Mouse (Mus musculus): Measurements from ENCODE around the gene Rpl29.

Rpl29 gene

DNA sequence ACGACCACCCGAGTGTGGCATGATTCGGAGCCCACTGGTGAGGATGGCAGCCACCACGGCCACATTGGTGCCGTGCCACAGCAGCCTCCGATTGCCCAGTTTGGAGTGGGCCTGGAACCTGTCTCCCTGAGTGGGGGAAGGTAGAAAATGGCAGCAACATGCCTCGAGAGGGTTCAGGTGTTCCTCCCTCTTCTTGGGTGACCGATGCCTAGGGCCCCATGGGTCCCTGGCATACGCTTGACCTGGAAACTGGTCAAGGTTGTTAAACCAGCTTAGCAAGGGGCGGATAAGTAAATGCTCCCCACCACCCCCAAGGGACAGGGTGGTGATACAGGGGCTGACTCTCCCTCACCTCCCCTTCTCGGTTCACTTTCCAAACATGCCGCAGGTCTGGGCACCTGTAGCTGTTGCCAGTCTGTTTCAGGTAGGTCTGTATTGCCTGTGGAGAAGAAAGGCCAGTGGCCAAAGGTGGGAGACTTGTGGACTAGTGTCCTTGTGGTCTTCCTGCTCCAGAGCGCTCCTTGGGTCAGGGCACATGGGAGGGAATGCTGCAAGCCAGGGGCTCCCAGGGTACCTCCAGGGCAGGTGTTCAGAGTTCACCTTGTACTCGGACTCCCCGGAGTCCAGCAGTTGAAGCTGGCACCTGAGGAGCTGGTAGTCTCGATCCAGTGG, 44.0 kb downstream of the Rpl29 start:
- DNase-seq (ENCODE audit: low spot score), result peak; percentile 1

GRCm38 (mm10) chr9:106473753-106474105, 44.5 kb downstream of the Rpl29 start:
- DNase-seq (ENCODE audit: low spot score), result peak; percentile 0

- DNase-seq (ENCODE audit: low spot score), result no peak
These were observed 45.2 kb downstream of the Rpl29 start for GRCm38 (mm10) chr9:106474456-106474855.

DNA sequence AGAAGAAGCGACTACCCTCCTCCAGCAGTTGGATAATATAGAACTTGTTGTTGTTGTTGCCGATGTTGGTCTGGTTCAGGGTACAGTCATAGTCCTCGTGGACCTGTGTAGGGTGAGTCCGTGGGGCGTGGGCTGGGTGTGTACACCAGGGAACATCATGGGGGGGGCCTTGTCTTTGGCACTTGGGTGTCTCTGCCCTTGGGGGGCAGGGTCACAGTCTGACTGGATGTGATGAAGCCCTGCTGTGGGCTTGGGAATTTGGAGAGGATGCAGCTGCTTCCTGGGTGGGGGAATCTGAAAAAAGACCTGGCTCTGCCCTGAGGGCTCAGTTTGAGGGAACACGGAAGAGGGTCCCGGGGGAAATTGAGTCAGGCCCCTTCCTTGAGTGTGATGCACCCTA, 45.8 kb downstream of the Rpl29 start:
- no peak for DNase-seq (ENCODE audit: low spot score)

- no peak for DNase-seq (ENCODE audit: low spot score)
These were observed 46.4 kb downstream of the Rpl29 start, which contains the start of gene Rrp9 for GRCm38 (mm10) chr9:106475663-106476001. Gene Rrp9, plus strand, starts transcription at chr9:106475963.

GRCm38 (mm10) chr9:106476002-106476923, 47.0 kb downstream of the Rpl29 start:
- DNase-seq (ENCODE audit: low spot score), result no peak

GRCm38 (mm10) chr9:106476924-106477484, 47.8 kb downstream of the Rpl29 start, which contains the start of gene Parp3:
Gene Parp3, minus strand, starts transcription at chr9:106476949.
- DNase-seq (ENCODE audit: low spot score), result peak; percentile 96

- no peak for DNase-seq (ENCODE audit: low spot score)
These were observed 48.4 kb downstream of the Rpl29 start for GRCm38 (mm10) chr9:106477649-106478048.

DNA sequence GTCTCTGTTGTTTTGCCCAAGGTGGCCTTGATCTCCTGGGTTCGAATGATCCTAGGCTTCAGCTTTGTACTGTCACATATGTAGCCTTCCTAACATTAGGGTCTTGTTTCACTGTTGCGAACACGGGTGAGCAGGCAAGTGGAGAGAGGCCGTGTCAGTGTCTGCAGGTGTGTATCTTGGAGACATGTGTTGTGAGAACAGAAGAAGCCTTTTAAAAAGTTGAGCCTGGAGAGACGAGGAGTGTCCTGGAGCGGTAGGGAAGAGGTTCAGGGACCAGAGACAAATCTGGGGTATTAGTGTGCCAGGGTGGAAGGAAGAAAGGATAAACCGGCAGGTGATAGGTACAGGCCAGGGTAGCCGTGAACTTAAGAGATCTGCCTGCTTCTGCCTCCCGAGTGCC, 48.8 kb downstream of the Rpl29 start:
- no peak for DNase-seq (ENCODE audit: low spot score)

DNA sequence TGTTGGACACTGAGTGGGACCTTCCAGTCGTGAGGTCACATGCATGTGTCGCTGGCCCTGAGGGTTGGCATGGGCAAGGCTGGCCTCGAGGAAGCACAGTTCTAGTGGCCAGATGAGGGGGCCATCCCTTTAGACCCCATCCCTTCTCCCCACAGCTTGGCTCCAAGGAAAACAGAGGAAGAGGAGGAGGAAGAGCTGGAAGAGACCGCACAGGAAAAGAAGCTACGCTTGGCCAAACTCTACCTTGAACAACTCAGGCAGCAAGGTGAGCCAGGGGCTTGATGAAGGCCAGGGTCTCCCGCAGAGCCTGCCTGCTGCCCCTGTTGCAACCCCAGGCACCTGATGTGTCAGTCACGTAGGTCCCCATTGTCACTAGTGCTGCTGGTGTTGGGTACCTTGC, 51.3 kb downstream of the Rpl29 start:
- no peak for DNase-seq (ENCODE audit: low spot score)

- DNase-seq (ENCODE audit: low spot score), result no peak
These were observed 51.8 kb downstream of the Rpl29 start for GRCm38 (mm10) chr9:106481075-106481474.

Data from ovary, postnatal 10 days (tissue).